Mouse (Mus musculus): ENCODE data around the gene Wbp2nl. TPM values are rescaled to one million over a fixed set of nuclear protein-coding genes. Genes with fewer than 3 reads are reported as not detected.

The Wbp2nl gene
- not detected in 2 replicates for polyA plus RNA-seq (2016; fragmentation: Nextera tagmentation; extraction: Ambion mirVana)

GRCm38 (mm10) chr15:82298764-82299561 is at the start of gene Wbp2nl:
Gene Wbp2nl, plus strand, starts transcription at chr15:82298954.
- no peak within 1 kb of the TSS for H3K4me3 ChIP-seq
- WGBS = 56% methylated on average over 39 of the region's 39 CpGs

GRCm38 (mm10) chr15:82251579-82251978 is 47.2 kb upstream of the Wbp2nl start:
- Histone ChIP-seq H3K4me2 (replicated peaks) (no peak overlapping the region), H3K27ac (no peak overlapping the region), H3K36me3 (no peaks in the 10 kb centered on the region), H3K9ac (no peak overlapping the region), H3K9me3 (replicated peaks) (no peaks in the 10 kb centered on the region), H3K4me1 (peaks cover 17% of the 10 kb centered on the region), H3K4me3 (no peak overlapping the region), H3K27me3 (no peaks in the 10 kb centered on the region)
- no peak for ATAC-seq (ENCODE audit: low FRiP score)
- over 99% methylated on average over 3 of the region's 3 CpGs for WGBS

More at GRCm38 (mm10) chr15:82298764-82299561, at the start of gene Wbp2nl:
- H3K9me3 ChIP-seq (replicated peaks) = no peaks in the 10 kb centered on the region
- peaks cover 5% of the 10 kb centered on the region; the same call in 1 of the 2 replicates for H3K27me3 ChIP-seq
- H3K4me1 ChIP-seq = peaks cover 6% of the 10 kb centered on the region
- H3K36me3 ChIP-seq = no peaks in the 10 kb centered on the region
- H3K27ac ChIP-seq = no peak within 1 kb of the TSS
- H3K9ac ChIP-seq = no peak within 1 kb of the TSS
- ATAC-seq (ENCODE audit: low FRiP score) = no peak
- H3K4me2 ChIP-seq (replicated peaks) = 0 out of 2 replicates have a peak within 1 kb of the TSS, but pooled peaks have one; percentile 8

GRCm38 (mm10) chr15:82252097-82252496 is 46.7 kb upstream of the Wbp2nl start, which contains the start of gene 1500009C09Rik:
Gene 1500009C09Rik, plus strand, starts transcription at chr15:82252397.
- Histone ChIP-seq H3K27me3 (no peaks in the 10 kb centered on the region), H3K36me3 (no peaks in the 10 kb centered on the region), H3K9me3 (replicated peaks) (no peaks in the 10 kb centered on the region), H3K4me2 (replicated peaks) (no peak within 1 kb of the TSS), H3K4me1 (peaks cover 22% of the 10 kb centered on the region), H3K9ac (no peak within 1 kb of the TSS), H3K27ac (no peak within 1 kb of the TSS), H3K4me3 (no peak within 1 kb of the TSS)
- ATAC-seq (ENCODE audit: low FRiP score) = no peak
- 89% methylated on average over 6 of the region's 6 CpGs for WGBS

- H3K27me3 ChIP-seq = 0 out of 2 replicates have a peak, but pooled peaks cover under 1% of the 10 kb centered on the region
- H3K9me3 ChIP-seq (replicated peaks) = no peaks in the 10 kb centered on the region
- 41% methylated on average over 4 of the region's 4 CpGs for WGBS
- H3K4me1 ChIP-seq = peaks cover 24% of the 10 kb centered on the region
- H3K4me2 ChIP-seq (replicated peaks) = peak overlapping the region; percentile 48
- H3K27ac ChIP-seq = peak overlapping the region; percentile 64; the same call in 1 of the 2 replicates
- ATAC-seq (ENCODE audit: low FRiP score) = no peak
- no peak overlapping the region for H3K9ac ChIP-seq
- no peaks in the 10 kb centered on the region for H3K36me3 ChIP-seq
- H3K4me3 ChIP-seq = peak overlapping the region; percentile 33; the same call in 1 of the 2 replicates
Measured at GRCm38 (mm10) chr15:82255248-82255647, 43.5 kb upstream of the Wbp2nl start.

GRCm38 (mm10) chr15:82255944-82256383 is 42.8 kb upstream of the Wbp2nl start:
- Histone ChIP-seq H3K4me3 (peak overlapping the region; percentile 33), H3K4me2 (replicated peaks) (peak overlapping the region; percentile 48), H3K9me3 (replicated peaks) (no peaks in the 10 kb centered on the region), H3K27me3 (0 out of 2 replicates have a peak, but pooled peaks cover 5% of the 10 kb centered on the region), H3K4me1 (peaks cover 24% of the 10 kb centered on the region), H3K9ac (peak overlapping the region; percentile 37; the same call in 1 of the 2 replicates), H3K36me3 (no peaks in the 10 kb centered on the region), H3K27ac (peak overlapping the region; percentile 64)
- ATAC-seq (ENCODE audit: low FRiP score) = peak; percentile 89
- 9% methylated on average over 10 of the region's 10 CpGs for WGBS

- Histone ChIP-seq H3K4me2 (replicated peaks) (no peak overlapping the region), H3K36me3 (no peaks in the 10 kb centered on the region), H3K9ac (no peak overlapping the region), H3K4me3 (no peak overlapping the region), H3K9me3 (replicated peaks) (no peaks in the 10 kb centered on the region), H3K4me1 (peaks cover 24% of the 10 kb centered on the region), H3K27ac (no peak overlapping the region), H3K27me3 (0 out of 2 replicates have a peak, but pooled peaks cover 5% of the 10 kb centered on the region)
- no peak for ATAC-seq (ENCODE audit: low FRiP score)
- 12% methylated on average over 16 of the region's 16 CpGs for WGBS
Measured at GRCm38 (mm10) chr15:82259510-82259909, 39.2 kb upstream of the Wbp2nl start.

- H3K4me2 ChIP-seq (replicated peaks) = no peak overlapping the region
- H3K9me3 ChIP-seq (replicated peaks) = no peaks in the 10 kb centered on the region
- H3K4me1 ChIP-seq = peaks cover 36% of the 10 kb centered on the region
- ATAC-seq (ENCODE audit: low FRiP score) = no peak
- no peak overlapping the region for H3K9ac ChIP-seq
- H3K27me3 ChIP-seq = peaks cover 6% of the 10 kb centered on the region; the same call in 1 of the 2 replicates
- 13% methylated on average over 6 of the region's 6 CpGs for WGBS
- H3K4me3 ChIP-seq = no peak overlapping the region
- no peak overlapping the region for H3K27ac ChIP-seq
- H3K36me3 ChIP-seq = no peaks in the 10 kb centered on the region
Measured at GRCm38 (mm10) chr15:82266356-82266755, 32.4 kb upstream of the Wbp2nl start.

- peak; percentile 41 for ATAC-seq (ENCODE audit: low FRiP score)
- Histone ChIP-seq H3K27ac (peak overlapping the region; percentile 83), H3K4me1 (peaks cover 43% of the 10 kb centered on the region), H3K9me3 (replicated peaks) (no peaks in the 10 kb centered on the region), H3K27me3 (peaks cover 17% of the 10 kb centered on the region), H3K4me2 (replicated peaks) (no peak overlapping the region), H3K36me3 (no peaks in the 10 kb centered on the region), H3K9ac (no peak overlapping the region), H3K4me3 (no peak overlapping the region)
- 7% methylated on average over 3 of the region's 3 CpGs for WGBS
Measured at GRCm38 (mm10) chr15:82268185-82268584, 30.6 kb upstream of the Wbp2nl start.

GRCm38 (mm10) chr15:82268783-82269182 is 30.0 kb upstream of the Wbp2nl start:
- Histone ChIP-seq H3K27me3 (peaks cover 23% of the 10 kb centered on the region), H3K36me3 (no peaks in the 10 kb centered on the region), H3K9me3 (replicated peaks) (no peaks in the 10 kb centered on the region), H3K4me2 (replicated peaks) (no peak overlapping the region), H3K27ac (peak overlapping the region; percentile 83), H3K4me1 (peaks cover 43% of the 10 kb centered on the region), H3K9ac (no peak overlapping the region), H3K4me3 (no peak overlapping the region)
- 86% methylated on average over 9 of the region's 9 CpGs for WGBS
- ATAC-seq (ENCODE audit: low FRiP score) = no peak

GRCm38 (mm10) chr15:82271201-82271600 is 27.6 kb upstream of the Wbp2nl start:
- Histone ChIP-seq H3K27ac (peak overlapping the region; percentile 7; the same call in 1 of the 2 replicates), H3K27me3 (peaks cover 18% of the 10 kb centered on the region), H3K36me3 (no peaks in the 10 kb centered on the region), H3K4me3 (no peak overlapping the region), H3K4me2 (replicated peaks) (no peak overlapping the region), H3K9ac (no peak overlapping the region), H3K9me3 (replicated peaks) (no peaks in the 10 kb centered on the region), H3K4me1 (peaks cover 54% of the 10 kb centered on the region)
- WGBS = 0% methylated on average over 5 of the region's 5 CpGs
- no peak for ATAC-seq (ENCODE audit: low FRiP score)

GRCm38 (mm10) chr15:82272295-82272694 is 26.5 kb upstream of the Wbp2nl start:
- Histone ChIP-seq H3K4me2 (replicated peaks) (no peak overlapping the region), H3K4me3 (no peak overlapping the region), H3K4me1 (peaks cover 65% of the 10 kb centered on the region), H3K36me3 (no peaks in the 10 kb centered on the region), H3K9me3 (replicated peaks) (no peaks in the 10 kb centered on the region), H3K9ac (no peak overlapping the region), H3K27me3 (peaks cover 18% of the 10 kb centered on the region), H3K27ac (no peak overlapping the region)
- WGBS = 90% methylated on average over 6 of the region's 6 CpGs
- ATAC-seq (ENCODE audit: low FRiP score) = no peak

- Histone ChIP-seq H3K9me3 (replicated peaks) (no peaks in the 10 kb centered on the region), H3K4me1 (peaks cover 57% of the 10 kb centered on the region), H3K9ac (peak within 1 kb of the TSS; percentile 91), H3K27ac (peak within 1 kb of the TSS; percentile 98), H3K4me3 (peak within 1 kb of the TSS; percentile 81), H3K4me2 (replicated peaks) (peak within 1 kb of the TSS; percentile 80), H3K27me3 (peaks cover 18% of the 10 kb centered on the region), H3K36me3 (peaks cover 13% of the 10 kb centered on the region)
- 23% methylated on average over 6 of the region's 6 CpGs for WGBS
- no peak for ATAC-seq (ENCODE audit: low FRiP score)
Measured at GRCm38 (mm10) chr15:82274593-82274926, 24.2 kb upstream of the Wbp2nl start, which contains the start of gene Sept3. Gene Sept3, plus strand, starts transcription at chr15:82274893.

Data from hindbrain, embryonic 12.5 days (tissue).